Mouse (Mus musculus) bone marrow, adult 2 months (tissue): Measurements from ENCODE around the gene Cdc14a.

Source experiments
- CTCF ChIP-seq: fragments of 200-500 bp; IDR thresholded peaks from 2 replicates; pipeline ENCODE4 v1.5.1; 2011; ENCODE audit warnings: low read length, control low read depth; ENCODE audit not compliant: control insufficient read depth, insufficient read depth
- POLR2A ChIP-seq: fragments of 200-500 bp; IDR thresholded peaks from 2 replicates; pipeline ENCODE4 v1.6.1; 2011; ENCODE audit warnings: low read depth, mild to moderate bottlenecking, control low read depth, low read length, borderline replicate concordance; ENCODE audit not compliant: control insufficient read depth

- TF ChIP-seq CTCF: no peak
- TF ChIP-seq POLR2A: no peak
These were observed 14.3 kb downstream of the Cdc14a start for GRCm38 (mm10) chr3:116409486-116409885.
